Mouse (Mus musculus): Measurements from ENCODE around the gene Rnls. TPM values are rescaled to one million over a fixed set of nuclear protein-coding genes. Genes with fewer than 3 reads are reported as not detected.
A peak's percentile ranks its signal among the peaks of the same experiment; 100 is the strongest.

Gene Rnls
- polyA plus RNA-seq, 1 experiment from 2014 or later, result 1.1 TPM

DNA sequence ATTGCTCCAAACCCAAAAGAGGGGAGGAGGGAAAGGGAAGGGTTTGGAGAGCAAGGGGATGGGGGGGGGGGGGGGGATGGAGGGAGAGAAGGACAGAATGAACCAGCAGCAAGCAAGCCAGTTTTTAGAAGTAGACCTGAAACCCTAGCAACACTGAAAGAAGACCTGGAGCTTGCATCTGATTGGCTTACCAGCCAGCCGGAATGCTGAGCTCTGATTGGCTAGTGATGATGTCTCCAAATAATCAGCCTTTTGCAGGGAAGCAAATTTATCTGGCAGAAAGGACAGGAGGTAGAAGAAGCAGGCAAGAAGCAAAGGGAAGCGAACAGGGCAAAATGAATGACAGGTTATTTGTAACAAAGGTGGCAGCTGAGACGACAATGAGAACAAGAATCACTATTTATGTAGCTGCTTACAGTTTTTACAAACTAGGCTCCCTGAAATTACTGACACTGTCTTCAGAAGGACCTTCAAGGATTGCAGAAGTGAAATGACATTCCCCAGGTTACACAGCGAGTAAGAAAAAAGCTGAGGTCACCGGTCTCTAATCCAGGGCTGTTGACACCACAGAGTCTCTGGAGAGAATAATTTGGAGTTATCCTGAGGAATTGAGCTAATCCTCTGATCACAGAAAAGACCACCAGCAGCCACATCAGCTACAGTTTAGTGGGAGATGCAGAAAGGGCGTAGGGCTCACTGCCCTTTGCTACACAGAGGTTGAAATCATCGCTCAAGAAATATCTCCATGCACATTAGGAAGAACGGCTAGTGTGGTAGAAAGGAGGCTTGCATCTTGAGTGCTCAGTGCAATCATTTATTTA is 167.7 kb downstream of the Rnls start:
- Histone ChIP-seq H3K27me3 (no peaks in the 10 kb centered on the region), H3K4me3 (replicated peaks) (no peak overlapping the region), H3K9ac (no peak overlapping the region), H3K9me3 (replicated peaks) (no peaks in the 10 kb centered on the region), H3K4me1 (replicated peaks) (peaks cover 5% of the 10 kb centered on the region; the same call in 1 of the 2 replicates), H3K27ac (replicated peaks) (no peak overlapping the region), H3K4me2 (no peak overlapping the region), H3K36me3 (replicated peaks) (no peaks in the 10 kb centered on the region)
- 42% methylated on average over 8 of the region's 8 CpGs for WGBS (ENCODE audit: insufficient replicate concordance)
- ATAC-seq (ENCODE audit: insufficient read depth), result no peak

DNA sequence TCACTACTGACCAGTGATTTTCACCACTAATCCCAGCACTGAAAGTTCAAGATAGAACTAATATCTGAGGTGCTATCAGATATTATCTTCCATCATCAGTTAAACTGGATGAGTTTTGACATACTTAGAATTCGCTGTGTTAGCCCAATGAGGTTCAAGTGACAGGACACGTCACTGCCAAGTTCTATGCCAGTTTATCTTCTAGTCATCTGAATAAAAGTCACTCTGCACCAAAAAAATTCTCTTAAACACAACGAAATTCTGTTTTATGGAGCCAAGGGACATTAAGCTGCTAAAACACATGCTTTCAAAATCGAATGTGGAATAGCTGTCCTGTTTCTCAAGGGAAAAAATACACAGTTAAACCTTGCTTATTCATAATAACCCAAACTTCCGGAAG is 168.3 kb downstream of the Rnls start:
- Histone ChIP-seq H3K4me3 (replicated peaks) (no peak overlapping the region), H3K27me3 (no peaks in the 10 kb centered on the region), H3K4me1 (replicated peaks) (peaks cover 5% of the 10 kb centered on the region; the same call in 1 of the 2 replicates), H3K9me3 (replicated peaks) (no peaks in the 10 kb centered on the region), H3K9ac (no peak overlapping the region), H3K36me3 (replicated peaks) (no peaks in the 10 kb centered on the region), H3K27ac (replicated peaks) (no peak overlapping the region), H3K4me2 (no peak overlapping the region)
- WGBS (ENCODE audit: insufficient replicate concordance), result 50% methylated on average over 5 of the region's 5 CpGs
- ATAC-seq (ENCODE audit: insufficient read depth), result no peak

DNA sequence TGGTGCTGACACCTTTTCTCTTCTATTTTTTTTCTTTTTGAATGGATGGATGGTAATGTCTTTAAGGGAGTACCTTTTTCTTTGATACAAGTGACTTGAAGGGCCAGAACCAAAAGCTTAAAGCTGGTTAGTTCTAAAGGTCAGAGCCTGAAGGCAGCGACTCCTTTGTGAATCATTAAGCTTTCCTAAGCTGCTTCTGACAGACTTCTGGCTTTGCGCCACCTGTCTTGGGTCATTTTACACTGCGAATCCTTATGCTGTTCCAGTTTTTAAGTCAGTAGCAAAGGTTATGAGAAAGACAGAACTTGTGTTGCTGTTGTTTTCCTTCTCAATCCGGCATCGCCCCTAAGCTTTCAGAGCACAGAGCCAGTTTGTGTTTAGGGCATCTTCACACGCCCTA is 168.8 kb downstream of the Rnls start:
- H3K4me2 ChIP-seq, result no peak overlapping the region
- H3K9ac ChIP-seq, result no peak overlapping the region
- no peaks in the 10 kb centered on the region for H3K9me3 ChIP-seq (replicated peaks)
- H3K27me3 ChIP-seq, result no peaks in the 10 kb centered on the region
- H3K27ac ChIP-seq (replicated peaks), result no peak overlapping the region
- H3K4me1 ChIP-seq (replicated peaks), result peaks cover 5% of the 10 kb centered on the region; the same call in 1 of the 2 replicates
- no peak overlapping the region for H3K4me3 ChIP-seq (replicated peaks)
- no peak for ATAC-seq (ENCODE audit: insufficient read depth)
- H3K36me3 ChIP-seq (replicated peaks), result no peaks in the 10 kb centered on the region
- WGBS (ENCODE audit: insufficient replicate concordance), result 47% methylated on average over 6 of the region's 6 CpGs

DNA sequence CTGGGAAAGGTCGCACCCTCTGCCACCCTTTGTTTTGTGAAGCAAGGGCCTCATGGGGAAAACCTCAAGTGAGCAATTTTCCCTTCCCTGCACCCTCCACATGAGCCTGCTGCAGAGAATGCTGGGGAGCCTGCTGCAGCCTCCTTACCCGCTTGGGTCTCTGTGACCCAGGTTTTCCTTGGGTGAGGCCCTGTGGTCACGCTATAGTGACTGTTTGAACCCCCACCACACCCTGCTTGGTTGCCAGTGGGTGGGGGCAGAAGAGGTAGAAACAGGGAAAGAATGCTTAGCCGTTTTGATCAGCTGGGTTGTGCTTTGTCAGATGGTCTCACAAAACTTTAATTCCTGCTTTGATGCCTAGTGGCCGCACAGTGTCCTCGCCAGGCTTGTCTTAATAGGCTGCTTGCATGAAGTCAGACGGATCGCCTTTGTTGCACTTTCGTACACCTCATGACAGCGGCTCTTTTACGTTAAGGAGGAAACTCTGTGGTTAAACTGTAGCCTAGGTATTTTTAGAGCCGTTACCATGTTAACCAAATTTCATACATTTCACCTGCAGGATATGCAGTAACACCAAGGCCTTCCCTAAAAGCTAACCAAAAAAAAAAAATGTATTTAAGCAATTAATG is 169.4 kb downstream of the Rnls start:
- WGBS (ENCODE audit: insufficient replicate concordance), result 16% methylated on average over 12 of the region's 12 CpGs
- H3K27ac ChIP-seq (replicated peaks), result 0 out of 2 replicates have a peak overlapping the region, but pooled peaks have one; percentile 38
- H3K27me3 ChIP-seq, result no peaks in the 10 kb centered on the region
- H3K4me2 ChIP-seq, result peak overlapping the region; percentile 28; the same call in 1 of the 2 replicates
- peaks cover 5% of the 10 kb centered on the region; the same call in 1 of the 2 replicates for H3K4me1 ChIP-seq (replicated peaks)
- H3K4me3 ChIP-seq (replicated peaks), result no peak overlapping the region
- H3K9ac ChIP-seq, result no peak overlapping the region
- no peak for ATAC-seq (ENCODE audit: insufficient read depth)
- H3K36me3 ChIP-seq (replicated peaks), result no peaks in the 10 kb centered on the region
- no peaks in the 10 kb centered on the region for H3K9me3 ChIP-seq (replicated peaks)

DNA sequence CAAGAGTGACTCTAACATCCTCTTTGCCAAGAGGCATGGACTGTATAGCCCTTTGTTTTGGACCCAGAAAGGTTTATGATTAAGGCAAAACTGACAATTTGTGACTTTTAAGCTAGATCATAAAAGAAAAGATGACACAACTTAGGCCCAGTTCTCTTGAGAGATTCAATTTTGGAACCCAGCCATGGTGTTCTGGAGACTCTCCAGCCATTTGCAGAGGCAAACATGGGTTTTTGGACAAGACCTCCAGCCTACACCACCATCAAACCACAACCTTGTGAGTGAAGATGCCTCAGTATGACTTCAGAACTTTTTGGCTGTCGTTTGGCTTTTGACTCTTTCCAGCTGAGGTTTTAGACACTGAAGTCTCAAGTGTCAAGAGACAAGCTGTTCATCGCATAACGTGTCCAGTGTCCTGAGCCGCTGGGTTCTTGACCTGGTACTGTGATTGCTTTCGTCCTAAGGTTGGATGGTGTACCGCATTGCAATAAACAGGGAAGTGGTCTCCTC is 174.2 kb downstream of the Rnls start:
- Histone ChIP-seq H3K4me2 (no peak overlapping the region), H3K4me3 (replicated peaks) (no peak overlapping the region), H3K4me1 (replicated peaks) (no peaks in the 10 kb centered on the region), H3K9me3 (replicated peaks) (no peaks in the 10 kb centered on the region), H3K9ac (no peak overlapping the region), H3K27me3 (no peaks in the 10 kb centered on the region), H3K36me3 (replicated peaks) (no peaks in the 10 kb centered on the region), H3K27ac (replicated peaks) (no peak overlapping the region)
- ATAC-seq (ENCODE audit: insufficient read depth), result no peak
- WGBS (ENCODE audit: insufficient replicate concordance), result 67% methylated on average over 6 of the region's 6 CpGs

DNA sequence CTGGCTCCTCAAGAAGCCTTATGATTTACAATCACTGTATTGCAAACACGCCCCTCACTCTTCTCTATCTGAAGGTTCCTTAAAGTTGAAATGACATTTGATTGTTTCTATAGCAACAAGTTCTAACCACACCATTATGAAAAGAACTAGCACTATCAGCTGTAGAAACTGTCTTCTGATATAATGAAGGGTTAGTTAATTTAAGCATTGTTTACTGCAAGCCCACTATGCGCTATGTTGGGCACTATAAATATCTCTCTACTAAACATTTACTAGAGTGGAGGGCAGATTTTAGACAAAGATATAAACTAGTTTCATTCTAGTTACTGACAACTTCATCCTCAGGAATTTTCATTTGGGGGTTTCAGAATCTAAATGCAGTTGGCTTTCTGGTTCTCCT is 182.4 kb downstream of the Rnls start:
- no peaks in the 10 kb centered on the region for H3K36me3 ChIP-seq (replicated peaks)
- no peak overlapping the region for H3K4me3 ChIP-seq (replicated peaks)
- ATAC-seq (ENCODE audit: insufficient read depth), result no peak
- H3K9ac ChIP-seq, result no peak overlapping the region
- H3K27ac ChIP-seq (replicated peaks), result no peak overlapping the region
- H3K9me3 ChIP-seq (replicated peaks), result no peaks in the 10 kb centered on the region
- no peaks in the 10 kb centered on the region for H3K27me3 ChIP-seq
- H3K4me2 ChIP-seq, result no peak overlapping the region
- WGBS (ENCODE audit: insufficient replicate concordance), result 55% methylated on average over 2 of the region's 2 CpGs
- no peaks in the 10 kb centered on the region for H3K4me1 ChIP-seq (replicated peaks)

DNA sequence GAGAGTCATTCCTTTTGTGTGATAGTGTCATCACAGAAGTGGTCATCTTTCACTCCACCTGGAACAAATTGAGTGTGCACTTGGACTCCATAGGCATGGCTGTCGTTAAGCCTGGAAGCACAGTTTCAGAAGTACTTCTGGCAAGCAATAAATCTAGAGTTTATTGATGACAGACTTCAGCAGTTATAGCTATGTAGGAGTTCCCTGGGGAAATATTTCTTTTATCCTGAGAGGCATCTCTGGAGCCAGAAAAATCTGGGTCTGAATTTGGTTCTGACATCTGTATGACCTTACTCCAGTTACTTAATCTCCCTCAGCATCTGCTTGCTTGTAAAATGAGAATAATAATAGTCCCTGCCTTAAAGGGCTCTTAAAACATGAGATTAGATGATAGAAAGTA is 184.1 kb downstream of the Rnls start:
- Histone ChIP-seq H3K4me3 (replicated peaks) (no peak overlapping the region), H3K4me1 (replicated peaks) (no peaks in the 10 kb centered on the region), H3K4me2 (no peak overlapping the region), H3K9me3 (replicated peaks) (no peaks in the 10 kb centered on the region), H3K27ac (replicated peaks) (no peak overlapping the region), H3K27me3 (no peaks in the 10 kb centered on the region), H3K9ac (no peak overlapping the region), H3K36me3 (replicated peaks) (no peaks in the 10 kb centered on the region)
- ATAC-seq (ENCODE audit: insufficient read depth), result no peak
- WGBS (ENCODE audit: insufficient replicate concordance), result 35% methylated on average over 1 of the region's 1 CpGs

DNA sequence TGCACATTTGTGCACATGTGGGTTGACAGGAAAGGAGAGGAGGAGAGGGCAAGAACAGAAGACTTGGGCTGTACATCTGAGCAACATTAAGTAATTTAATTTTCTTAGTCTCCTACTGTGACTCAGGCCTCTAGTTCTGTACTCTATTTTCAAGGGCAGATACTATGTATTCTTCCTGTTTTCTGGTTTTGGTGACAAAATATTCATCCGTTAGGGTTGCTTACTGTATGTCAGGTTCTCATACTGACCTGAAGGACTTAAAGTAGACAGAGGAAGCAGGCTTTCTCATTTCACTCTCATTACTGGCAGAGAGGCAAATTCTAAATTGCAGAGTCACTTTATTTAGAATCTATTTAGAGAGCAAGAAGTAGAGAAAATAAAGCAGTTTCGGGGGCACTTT is 186.7 kb downstream of the Rnls start:
- no peaks in the 10 kb centered on the region for H3K4me1 ChIP-seq (replicated peaks)
- no peaks in the 10 kb centered on the region for H3K27me3 ChIP-seq
- no peak overlapping the region for H3K9ac ChIP-seq
- H3K36me3 ChIP-seq (replicated peaks), result no peaks in the 10 kb centered on the region
- no peak overlapping the region for H3K4me2 ChIP-seq
- no peaks in the 10 kb centered on the region for H3K9me3 ChIP-seq (replicated peaks)
- H3K27ac ChIP-seq (replicated peaks), result no peak overlapping the region
- 52% methylated on average over 2 of the region's 2 CpGs for whole genome bisulfite sequencing (ENCODE audit: insufficient replicate concordance)
- H3K4me3 ChIP-seq (replicated peaks), result no peak overlapping the region
- ATAC-seq (ENCODE audit: insufficient read depth), result no peak

DNA sequence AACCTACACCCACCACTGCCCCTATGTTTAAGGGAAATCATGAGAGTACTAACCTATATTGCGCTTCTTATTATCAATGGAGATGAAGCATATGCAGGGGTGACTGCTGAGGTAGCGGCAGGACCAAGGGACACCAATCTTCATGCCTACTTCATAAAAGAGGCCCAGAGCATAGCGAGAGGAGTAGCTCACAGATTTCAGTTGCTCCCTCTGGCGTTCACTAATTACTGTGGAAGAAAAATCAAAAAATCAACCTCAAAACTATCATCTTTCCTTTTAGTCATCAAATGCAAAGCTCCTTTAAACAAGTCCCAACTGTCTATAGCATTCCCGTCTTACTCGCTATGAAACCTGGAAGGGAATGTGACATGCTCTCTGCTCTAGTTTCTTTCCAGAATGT is 189.7 kb downstream of the Rnls start:
- Histone ChIP-seq H3K9me3 (replicated peaks) (no peaks in the 10 kb centered on the region), H3K27me3 (no peaks in the 10 kb centered on the region), H3K9ac (no peak overlapping the region), H3K4me3 (replicated peaks) (no peak overlapping the region), H3K27ac (replicated peaks) (no peak overlapping the region), H3K4me2 (no peak overlapping the region), H3K4me1 (replicated peaks) (no peaks in the 10 kb centered on the region), H3K36me3 (replicated peaks) (no peaks in the 10 kb centered on the region)
- ATAC-seq (ENCODE audit: insufficient read depth), result no peak
- WGBS (ENCODE audit: insufficient replicate concordance), result 76% methylated on average over 6 of the region's 6 CpGs

DNA sequence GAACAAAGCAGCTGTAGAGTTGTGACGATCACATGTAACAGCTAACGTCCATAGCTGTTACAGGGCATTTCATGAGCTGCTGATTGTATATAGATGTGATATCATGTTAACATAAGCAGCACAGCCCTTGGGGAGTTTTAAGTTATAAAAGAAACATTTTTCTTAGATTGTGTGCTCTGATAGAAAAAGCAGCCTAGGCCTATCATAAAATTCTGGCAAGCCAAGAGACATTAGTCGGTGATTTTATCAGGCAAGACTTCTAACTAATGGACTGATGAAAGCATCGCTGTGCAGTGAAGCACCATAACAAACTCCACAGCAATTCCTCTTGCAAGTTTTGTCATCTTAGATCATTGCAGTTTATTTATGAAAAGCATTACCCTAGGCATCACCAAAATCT is 190.9 kb downstream of the Rnls start:
- WGBS (ENCODE audit: insufficient replicate concordance), result 65% methylated on average over 4 of the region's 4 CpGs
- H3K9me3 ChIP-seq (replicated peaks), result no peaks in the 10 kb centered on the region

DNA sequence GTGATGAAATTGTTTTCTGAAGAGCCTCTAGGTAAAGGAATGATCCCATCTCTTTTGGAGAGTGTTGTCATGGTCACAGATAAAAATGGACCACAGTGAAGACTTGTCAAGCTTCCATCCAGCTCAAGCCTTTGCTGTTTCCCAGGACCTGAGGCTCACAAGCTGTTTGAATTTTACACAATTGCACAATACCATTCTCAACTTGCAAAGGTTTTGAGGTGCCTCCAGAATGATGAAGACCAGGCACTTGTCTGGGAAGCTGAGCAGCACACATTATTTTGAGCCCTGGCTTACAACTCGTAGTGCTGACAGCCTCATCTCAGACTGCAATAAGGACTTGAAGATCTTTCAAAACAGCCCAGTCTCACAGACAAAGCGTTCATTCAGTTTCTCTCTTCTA is 200.0 kb downstream of the Rnls start:
- Histone ChIP-seq H3K27ac (replicated peaks) (no peak overlapping the region), H3K9ac (no peak overlapping the region), H3K9me3 (replicated peaks) (no peaks in the 10 kb centered on the region), H3K4me3 (replicated peaks) (no peak overlapping the region), H3K36me3 (replicated peaks) (no peaks in the 10 kb centered on the region), H3K27me3 (no peaks in the 10 kb centered on the region), H3K4me1 (replicated peaks) (no peaks in the 10 kb centered on the region), H3K4me2 (no peak overlapping the region)
- ATAC-seq (ENCODE audit: insufficient read depth), result no peak
- WGBS (ENCODE audit: insufficient replicate concordance), result 41% methylated on average over 2 of the region's 2 CpGs

More for the DNA sequence above, 190.9 kb downstream of the Rnls start:
- no peak overlapping the region for H3K9ac ChIP-seq
- no peaks in the 10 kb centered on the region for H3K36me3 ChIP-seq (replicated peaks)
- ATAC-seq (ENCODE audit: insufficient read depth), result no peak
- H3K4me3 ChIP-seq (replicated peaks), result no peak overlapping the region
- H3K27ac ChIP-seq (replicated peaks), result no peak overlapping the region
- H3K4me2 ChIP-seq, result no peak overlapping the region
- H3K4me1 ChIP-seq (replicated peaks), result no peaks in the 10 kb centered on the region
- no peaks in the 10 kb centered on the region for H3K27me3 ChIP-seq
